Mouse (Mus musculus) E14TG2a.4 (cell line): ENCODE measurements at regions not wholly inside any gene's neighbourhood (a gene's known extent, or its start where the extent isn't known, plus 50 kb on each side); places are given as distances from the start of the nearest gene placed in this dataset.

Source experiments
- CTCF ChIP-seq: conservative IDR thresholded peaks from 2 replicates; pipeline ENCODE4 v1.5.1; 2014; ENCODE audit warnings: low read length
- NANOG ChIP-seq: IDR thresholded peaks from 2 replicates; pipeline ENCODE4 v1.6.1; 2014; ENCODE audit warnings: borderline replicate concordance, low read length, mixed read lengths
- POU5F1 ChIP-seq: IDR thresholded peaks from 2 replicates; pipeline ENCODE4 v1.6.1; 2014; ENCODE audit warnings: low read length, borderline replicate concordance

DNA sequence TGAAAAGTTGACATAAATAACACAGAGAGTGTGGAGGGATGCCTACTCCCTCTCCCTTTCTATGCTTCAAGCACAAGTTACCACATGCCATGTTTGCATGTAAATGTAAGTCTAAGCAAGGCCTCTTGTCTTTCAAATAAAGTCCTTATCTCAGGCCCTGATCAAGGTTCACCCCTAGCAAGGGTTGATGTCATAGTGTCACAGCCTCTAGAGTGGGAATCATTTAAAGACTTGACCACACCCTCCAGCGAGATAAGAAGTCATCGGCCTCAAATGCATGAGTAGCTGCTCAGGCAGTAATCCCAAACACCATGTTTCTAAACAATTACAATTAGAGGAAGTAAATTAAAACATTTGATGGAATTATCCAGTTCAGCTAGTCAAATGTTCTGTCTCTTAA, 280.5 kb upstream of the Nr3c2 start:
- no peak for TF ChIP-seq CTCF
- TF ChIP-seq NANOG: no peak
- TF ChIP-seq POU5F1: no peak
